Mouse (Mus musculus): Measurements from ENCODE around the gene Snrnp27. TPM values are rescaled to one million over a fixed set of nuclear protein-coding genes. Genes with fewer than 3 reads are reported as not detected.
A peak's percentile ranks its signal among the peaks of the same experiment; 100 is the strongest.

The Snrnp27 gene
- polyA plus RNA-seq, 1 experiment from 2014 or later = 109 TPM

DNA sequence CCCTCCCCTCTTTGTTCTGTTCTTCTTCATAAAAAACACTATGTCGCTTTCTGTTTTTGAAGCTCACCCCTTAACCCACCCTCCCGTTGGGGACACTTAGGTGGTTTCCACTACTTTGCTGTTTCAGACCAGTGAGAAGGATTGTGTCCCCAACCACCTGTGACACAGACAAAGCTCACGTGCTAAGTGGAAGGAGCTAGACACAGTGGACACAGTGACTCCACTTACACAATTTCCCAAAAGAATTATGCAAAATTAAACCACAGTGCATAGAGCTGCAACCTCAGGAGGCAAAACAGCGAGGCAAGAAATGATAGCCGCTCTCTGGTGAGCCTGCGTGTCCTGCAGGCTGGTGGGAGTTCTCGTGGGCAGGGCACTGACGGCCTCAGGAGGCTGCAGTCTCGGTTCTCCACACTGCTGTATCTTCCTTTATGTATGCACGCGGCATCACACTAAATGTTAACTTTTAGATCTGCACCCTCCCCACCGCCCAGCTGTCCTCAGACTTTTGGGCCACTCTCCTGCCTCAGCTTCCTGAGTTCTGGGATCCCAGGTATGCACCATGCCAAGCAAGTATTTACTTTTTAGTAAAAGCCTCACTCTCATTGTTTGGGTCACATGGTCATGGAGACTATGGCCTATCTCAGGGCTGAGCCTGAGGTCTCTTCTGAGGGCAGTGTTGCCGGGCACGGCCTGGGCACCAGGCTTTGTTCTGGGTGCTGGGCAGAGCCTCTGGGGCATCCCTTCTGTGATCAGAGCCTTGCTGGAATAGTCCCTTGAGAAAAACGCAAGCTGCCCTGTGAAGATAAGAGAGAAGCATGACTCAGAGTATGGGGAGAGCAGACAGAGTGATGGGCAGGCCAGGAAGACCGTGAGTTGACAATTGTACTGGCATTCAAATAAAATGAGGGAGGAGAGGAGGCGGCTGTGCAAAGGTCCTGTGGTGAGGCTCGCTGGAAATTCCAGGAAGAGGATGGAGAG lies 44.9 kb downstream of the Snrnp27 start:
- H3K4me2 ChIP-seq = no peak overlapping the region
- peak; percentile 76; the same call in 1 of the 2 replicates for ATAC-seq (replicated peaks; ENCODE audit: insufficient number of reproducible peaks, low FRiP score, low TSS enrichment)
- H3K27me3 ChIP-seq (ENCODE audit: control insufficient read depth, insufficient read depth, low read length) = no peaks in the 10 kb centered on the region
- H3K9ac ChIP-seq (ENCODE audit: low read depth, low read length) = no peak overlapping the region
- 72% methylated on average over 18 of the region's 18 CpGs for WGBS (ENCODE audit: insufficient replicate concordance)
- H3K4me3 ChIP-seq (ENCODE audit: low read depth, low read length) = no peak overlapping the region
- H3K27ac ChIP-seq (ENCODE audit: low read depth, low read length) = peak overlapping the region; percentile 51
- H3K4me1 ChIP-seq (ENCODE audit: control insufficient read depth, insufficient read depth, low read length) = peaks cover under 1% of the 10 kb centered on the region; the same call in 1 of the 2 replicates
- H3K9me3 ChIP-seq (replicated peaks; ENCODE audit: control insufficient read depth, low read length) = no peaks in the 10 kb centered on the region
- H3K36me3 ChIP-seq (ENCODE audit: control insufficient read depth, insufficient read depth, low read length) = no peaks in the 10 kb centered on the region

DNA sequence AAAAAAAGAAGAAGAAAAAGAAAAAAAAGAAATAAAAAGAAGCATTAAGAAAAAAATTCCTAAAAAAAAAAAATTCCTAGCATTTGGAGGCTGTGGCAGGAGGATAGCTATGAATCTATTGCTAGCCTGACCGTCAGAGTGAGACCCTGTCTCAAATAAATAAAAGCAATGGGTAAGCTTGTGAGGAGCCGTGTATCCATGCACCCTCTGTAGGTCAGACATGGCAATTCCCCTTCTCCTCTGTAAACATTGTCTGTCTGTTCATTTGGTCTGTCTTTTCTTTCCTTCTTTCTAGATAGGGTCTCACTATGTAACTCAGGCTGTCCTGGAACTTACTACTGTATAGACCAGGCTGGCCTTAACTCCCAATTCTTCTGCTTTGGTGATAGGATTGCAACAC lies 45.9 kb downstream of the Snrnp27 start:
- H3K27ac ChIP-seq (ENCODE audit: low read depth, low read length) = no peak overlapping the region

DNA sequence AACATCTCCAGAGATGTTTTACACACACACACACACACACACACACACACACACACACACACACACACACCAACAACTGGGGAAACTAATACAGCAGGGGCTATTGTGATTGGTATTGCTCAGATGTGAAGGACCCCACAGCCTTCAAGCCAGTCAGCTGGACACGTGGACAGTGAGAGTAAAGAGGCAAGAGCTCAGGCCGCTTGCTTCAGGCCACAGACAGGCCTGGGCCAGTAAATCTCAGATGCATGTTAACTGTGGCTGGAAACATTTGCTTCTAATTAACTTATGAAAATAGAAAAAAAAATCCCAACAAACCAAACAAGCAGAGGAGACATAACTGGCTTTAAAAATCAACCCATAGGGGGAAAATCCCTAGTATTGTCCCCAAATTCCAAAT lies 46.5 kb downstream of the Snrnp27 start:
- no peak for ATAC-seq (replicated peaks; ENCODE audit: insufficient number of reproducible peaks, low FRiP score, low TSS enrichment)
- no peak overlapping the region for H3K4me2 ChIP-seq
- no peak overlapping the region; the same call in 1 of the 2 replicates for H3K27ac ChIP-seq (ENCODE audit: low read depth, low read length)
- H3K36me3 ChIP-seq (ENCODE audit: control insufficient read depth, insufficient read depth, low read length) = no peaks in the 10 kb centered on the region
- no peaks in the 10 kb centered on the region for H3K9me3 ChIP-seq (replicated peaks; ENCODE audit: control insufficient read depth, low read length)
- H3K9ac ChIP-seq (ENCODE audit: low read depth, low read length) = no peak overlapping the region
- 84% methylated on average over 2 of the region's 2 CpGs for WGBS (ENCODE audit: insufficient replicate concordance)
- no peaks in the 10 kb centered on the region for H3K27me3 ChIP-seq (ENCODE audit: control insufficient read depth, insufficient read depth, low read length)
- H3K4me1 ChIP-seq (ENCODE audit: control insufficient read depth, insufficient read depth, low read length) = no peaks in the 10 kb centered on the region
- no peak overlapping the region for H3K4me3 ChIP-seq (ENCODE audit: low read depth, low read length)

More for the DNA sequence above, 45.9 kb downstream of the Snrnp27 start:
- no peaks in the 10 kb centered on the region for H3K27me3 ChIP-seq (ENCODE audit: control insufficient read depth, insufficient read depth, low read length)
- no peaks in the 10 kb centered on the region for H3K4me1 ChIP-seq (ENCODE audit: control insufficient read depth, insufficient read depth, low read length)
- no peak for ATAC-seq (replicated peaks; ENCODE audit: insufficient number of reproducible peaks, low FRiP score, low TSS enrichment)
- no peak overlapping the region for H3K4me2 ChIP-seq
- 26% methylated on average over 2 of the region's 2 CpGs for WGBS (ENCODE audit: insufficient replicate concordance)
- no peaks in the 10 kb centered on the region for H3K36me3 ChIP-seq (ENCODE audit: control insufficient read depth, insufficient read depth, low read length)
- H3K9me3 ChIP-seq (replicated peaks; ENCODE audit: control insufficient read depth, low read length) = no peaks in the 10 kb centered on the region
- no peak overlapping the region for H3K4me3 ChIP-seq (ENCODE audit: low read depth, low read length)
- no peak overlapping the region for H3K9ac ChIP-seq (ENCODE audit: low read depth, low read length)

DNA sequence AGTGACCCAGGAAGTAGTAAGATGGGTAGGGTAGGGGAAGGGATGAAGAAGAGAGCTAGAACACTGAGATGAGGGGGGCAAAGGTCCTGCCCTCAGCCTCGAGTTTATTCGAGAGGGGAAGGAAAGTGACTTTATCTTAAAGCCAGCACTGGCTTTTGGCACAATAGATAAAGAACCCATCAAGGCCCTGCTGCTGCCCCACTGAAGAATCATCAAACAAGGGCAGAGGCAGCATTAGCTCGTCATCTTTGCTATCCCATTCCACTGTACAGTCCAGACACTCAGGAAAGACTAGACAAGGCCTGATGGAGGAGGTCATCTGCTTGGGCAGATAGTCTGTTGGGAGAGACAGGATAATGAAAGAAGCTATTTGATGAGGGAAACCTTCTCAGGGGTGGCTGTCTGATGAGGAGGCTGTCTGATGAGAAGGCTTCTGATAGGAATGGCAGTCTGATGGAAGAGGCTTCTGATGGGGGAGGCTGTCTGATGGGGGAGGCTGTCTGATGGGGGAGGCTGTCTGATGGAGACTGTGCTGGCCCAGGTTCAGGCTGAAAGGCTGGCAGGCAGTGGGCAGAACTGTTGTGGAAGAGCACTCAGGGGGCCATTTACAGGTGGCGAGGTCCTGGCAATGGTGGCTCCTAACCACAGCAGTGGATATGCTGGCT lies 47.0 kb downstream of the Snrnp27 start:
- peak overlapping the region; percentile 15; the same call in 1 of the 2 replicates for H3K27ac ChIP-seq (ENCODE audit: low read depth, low read length)
- no peak overlapping the region for H3K4me2 ChIP-seq
- H3K4me3 ChIP-seq (ENCODE audit: low read depth, low read length) = no peak overlapping the region
- H3K9ac ChIP-seq (ENCODE audit: low read depth, low read length) = no peak overlapping the region
- H3K27me3 ChIP-seq (ENCODE audit: control insufficient read depth, insufficient read depth, low read length) = no peaks in the 10 kb centered on the region
- H3K36me3 ChIP-seq (ENCODE audit: control insufficient read depth, insufficient read depth, low read length) = no peaks in the 10 kb centered on the region
- H3K9me3 ChIP-seq (replicated peaks; ENCODE audit: control insufficient read depth, low read length) = no peaks in the 10 kb centered on the region
- no peak; the same call in 1 of the 2 replicates for ATAC-seq (replicated peaks; ENCODE audit: insufficient number of reproducible peaks, low FRiP score, low TSS enrichment)
- 43% methylated on average over 4 of the region's 4 CpGs for WGBS (ENCODE audit: insufficient replicate concordance)
- no peaks in the 10 kb centered on the region for H3K4me1 ChIP-seq (ENCODE audit: control insufficient read depth, insufficient read depth, low read length)

DNA sequence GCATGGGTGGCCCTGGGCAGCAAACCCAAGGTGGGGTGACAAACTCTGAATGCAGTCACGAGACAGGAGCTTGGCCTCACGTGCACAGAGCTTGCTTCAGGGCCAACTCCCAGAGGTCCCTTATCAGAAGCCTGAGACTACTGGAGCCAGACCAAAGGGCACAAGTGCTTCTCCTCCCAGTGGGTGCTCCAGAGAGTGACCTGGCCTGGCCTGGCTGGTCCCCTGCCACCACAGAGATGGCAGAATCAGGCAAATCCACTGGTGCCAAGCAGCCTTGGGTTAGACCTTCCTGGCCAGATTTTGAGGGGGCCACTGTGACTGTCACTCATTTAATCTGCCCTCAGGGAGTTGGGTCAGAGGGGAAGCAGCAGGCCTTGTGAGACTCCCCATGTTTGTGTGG lies 47.8 kb downstream of the Snrnp27 start:
- Histone ChIP-seq H3K9me3 (replicated peaks; ENCODE audit: control insufficient read depth, low read length) (no peaks in the 10 kb centered on the region), H3K27ac (ENCODE audit: low read depth, low read length) (0 out of 2 replicates have a peak overlapping the region, but pooled peaks have one; percentile 29), H3K4me2 (no peak overlapping the region), H3K4me3 (ENCODE audit: low read depth, low read length) (no peak overlapping the region), H3K9ac (ENCODE audit: low read depth, low read length) (no peak overlapping the region; the same call in 1 of the 2 replicates), H3K27me3 (ENCODE audit: control insufficient read depth, insufficient read depth, low read length) (no peaks in the 10 kb centered on the region), H3K4me1 (ENCODE audit: control insufficient read depth, insufficient read depth, low read length) (no peaks in the 10 kb centered on the region), H3K36me3 (ENCODE audit: control insufficient read depth, insufficient read depth, low read length) (no peaks in the 10 kb centered on the region)
- 35% methylated on average over 2 of the region's 2 CpGs for WGBS (ENCODE audit: insufficient replicate concordance)
- peak; percentile 70 for ATAC-seq (replicated peaks; ENCODE audit: insufficient number of reproducible peaks, low FRiP score, low TSS enrichment)

DNA sequence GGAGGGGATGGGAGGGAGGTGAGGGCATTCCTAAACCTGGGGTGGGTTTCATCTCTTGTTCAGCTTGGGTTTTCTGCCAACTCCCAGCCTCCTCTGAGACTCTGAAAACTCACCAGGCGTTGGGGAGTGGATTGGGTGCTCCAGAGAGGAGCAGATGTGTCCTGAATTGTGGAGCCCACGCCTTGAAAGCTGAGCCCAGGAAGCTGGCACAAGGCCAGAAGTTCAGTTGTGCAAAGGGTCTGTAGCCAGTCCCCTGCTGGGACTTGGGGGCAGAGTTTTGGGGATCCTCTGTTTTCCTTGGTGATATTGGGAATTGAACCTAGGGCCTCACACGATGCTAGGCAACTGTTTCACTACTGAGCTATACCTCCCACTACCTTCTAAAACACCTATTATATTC lies 54.2 kb downstream of the Snrnp27 start:
- no peaks in the 10 kb centered on the region for H3K9me3 ChIP-seq (replicated peaks; ENCODE audit: control insufficient read depth, low read length)
- H3K27ac ChIP-seq (ENCODE audit: low read depth, low read length) = no peak overlapping the region
- H3K4me2 ChIP-seq = no peak overlapping the region
- no peak for ATAC-seq (replicated peaks; ENCODE audit: insufficient number of reproducible peaks, low FRiP score, low TSS enrichment)
- H3K27me3 ChIP-seq (ENCODE audit: control insufficient read depth, insufficient read depth, low read length) = no peaks in the 10 kb centered on the region
- no peak overlapping the region for H3K9ac ChIP-seq (ENCODE audit: low read depth, low read length)
- H3K36me3 ChIP-seq (ENCODE audit: control insufficient read depth, insufficient read depth, low read length) = no peaks in the 10 kb centered on the region
- no peak overlapping the region for H3K4me3 ChIP-seq (ENCODE audit: low read depth, low read length)
- H3K4me1 ChIP-seq (ENCODE audit: control insufficient read depth, insufficient read depth, low read length) = no peaks in the 10 kb centered on the region
- 66% methylated on average over 3 of the region's 3 CpGs for whole genome bisulfite sequencing (ENCODE audit: insufficient replicate concordance)

DNA sequence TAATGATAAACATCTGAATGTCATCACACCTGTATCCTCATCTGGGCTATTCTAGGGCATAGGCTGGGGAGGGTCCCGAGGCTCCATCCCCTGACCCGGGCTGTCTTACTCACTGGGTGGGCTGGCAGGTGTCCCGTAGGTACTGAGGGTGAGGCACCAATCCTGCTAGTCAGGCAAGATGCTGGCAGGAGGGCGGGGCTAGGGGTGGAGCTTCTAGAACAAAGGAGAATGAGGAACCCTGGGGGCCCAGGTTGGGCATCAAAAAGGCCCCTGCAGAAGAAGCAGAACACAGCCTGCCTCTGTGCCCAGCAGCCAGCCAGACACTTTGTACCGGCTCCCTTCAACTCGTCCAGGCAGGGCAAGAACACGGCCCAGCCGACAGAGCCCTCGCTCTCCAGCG lies 56.4 kb downstream of the Snrnp27 start, which contains the start of gene Asprv1:
TSS of gene Asprv1 (plus strand) at position 219 of the 400 bp plus-strand sequence.
- 56% methylated on average over 10 of the region's 10 CpGs for WGBS (ENCODE audit: insufficient replicate concordance)
- H3K4me2 ChIP-seq = no peak within 1 kb of the TSS
- ATAC-seq (replicated peaks; ENCODE audit: insufficient number of reproducible peaks, low FRiP score, low TSS enrichment) = no peak

More for the DNA sequence above, 56.4 kb downstream of the Snrnp27 start, which contains the start of gene Asprv1:
- Histone ChIP-seq H3K9ac (ENCODE audit: low read depth, low read length) (no peak within 1 kb of the TSS), H3K27ac (ENCODE audit: low read depth, low read length) (no peak within 1 kb of the TSS), H3K9me3 (replicated peaks; ENCODE audit: control insufficient read depth, low read length) (no peaks in the 10 kb centered on the region), H3K27me3 (ENCODE audit: control insufficient read depth, insufficient read depth, low read length) (no peaks in the 10 kb centered on the region), H3K4me3 (ENCODE audit: low read depth, low read length) (no peak within 1 kb of the TSS), H3K4me1 (ENCODE audit: control insufficient read depth, insufficient read depth, low read length) (no peaks in the 10 kb centered on the region; the same call in 1 of the 2 replicates), H3K36me3 (ENCODE audit: control insufficient read depth, insufficient read depth, low read length) (no peaks in the 10 kb centered on the region)

All from heart, embryonic 11.5 days (tissue).